Mouse (Mus musculus): ENCODE results near the gene Ngfr.
"Not testable (repeated sequence)": the region's sequence is repeated elsewhere in the genome, so short reads cannot be mapped to it uniquely, and the experiment has no call there.

Gene Ngfr

DNA sequence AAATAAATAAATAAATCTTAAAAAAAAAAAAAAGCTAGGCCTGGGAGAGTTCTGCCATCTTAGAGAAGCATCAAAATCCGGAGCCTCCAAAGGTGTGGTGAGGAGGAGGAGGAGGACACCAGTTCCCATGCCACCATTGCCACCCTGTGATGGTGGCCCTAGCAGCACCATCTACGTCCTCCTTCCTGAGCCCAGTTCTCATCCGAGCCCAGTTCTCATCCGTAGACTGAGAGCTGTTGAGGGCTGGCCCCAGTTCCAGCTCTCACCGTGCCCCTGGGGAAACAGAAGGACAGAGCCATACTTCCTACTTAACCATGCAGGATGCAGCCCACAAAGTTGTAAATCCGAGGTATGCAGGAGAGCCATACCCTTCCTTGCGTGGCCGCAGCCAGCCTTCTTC, 22.4 kb upstream of the Ngfr start:
- H3K36me3 ChIP-seq (ENCODE audit: control insufficient read depth, insufficient read depth, low read length, poor library complexity, severe bottlenecking): no peaks in the 10 kb centered on the region
- no peak for DNase-seq (ENCODE audit: low read depth, low spot score)

GRCm38 (mm10) chr11:95607286-95607685, 19.8 kb upstream of the Ngfr start:
- H3K36me3 ChIP-seq (ENCODE audit: control insufficient read depth, insufficient read depth, low read length, poor library complexity, severe bottlenecking); DNase-seq (ENCODE audit: low read depth, low spot score); H3K27me3 ChIP-seq (ENCODE audit: control insufficient read depth, insufficient read depth, low read length, poor library complexity, severe bottlenecking): not testable (repeated sequence)

More for the DNA sequence above, 22.4 kb upstream of the Ngfr start:
- H3K27me3 ChIP-seq (ENCODE audit: control insufficient read depth, insufficient read depth, low read length, poor library complexity, severe bottlenecking): no peaks in the 10 kb centered on the region

GRCm38 (mm10) chr11:95598214-95599062, 10.9 kb upstream of the Ngfr start:
- Histone ChIP-seq H3K36me3 (ENCODE audit: control insufficient read depth, insufficient read depth, low read length, poor library complexity, severe bottlenecking) (no peaks in the 10 kb centered on the region), H3K27me3 (ENCODE audit: control insufficient read depth, insufficient read depth, low read length, poor library complexity, severe bottlenecking) (no peaks in the 10 kb centered on the region)
- no peak for DNase-seq (ENCODE audit: low read depth, low spot score)

- H3K27me3 ChIP-seq (ENCODE audit: control insufficient read depth, insufficient read depth, low read length, poor library complexity, severe bottlenecking): no peaks in the 10 kb centered on the region
- no peaks in the 10 kb centered on the region for H3K36me3 ChIP-seq (ENCODE audit: control insufficient read depth, insufficient read depth, low read length, poor library complexity, severe bottlenecking)
- DNase-seq (ENCODE audit: low read depth, low spot score): no peak
Observed at GRCm38 (mm10) chr11:95597741-95598140, 10.2 kb upstream of the Ngfr start.

GRCm38 (mm10) chr11:95596704-95597103, 9.2 kb upstream of the Ngfr start:
- no peak for DNase-seq (ENCODE audit: low read depth, low spot score)
- Histone ChIP-seq H3K27me3 (ENCODE audit: control insufficient read depth, insufficient read depth, low read length, poor library complexity, severe bottlenecking) (no peaks in the 10 kb centered on the region), H3K36me3 (ENCODE audit: control insufficient read depth, insufficient read depth, low read length, poor library complexity, severe bottlenecking) (no peaks in the 10 kb centered on the region)

DNA sequence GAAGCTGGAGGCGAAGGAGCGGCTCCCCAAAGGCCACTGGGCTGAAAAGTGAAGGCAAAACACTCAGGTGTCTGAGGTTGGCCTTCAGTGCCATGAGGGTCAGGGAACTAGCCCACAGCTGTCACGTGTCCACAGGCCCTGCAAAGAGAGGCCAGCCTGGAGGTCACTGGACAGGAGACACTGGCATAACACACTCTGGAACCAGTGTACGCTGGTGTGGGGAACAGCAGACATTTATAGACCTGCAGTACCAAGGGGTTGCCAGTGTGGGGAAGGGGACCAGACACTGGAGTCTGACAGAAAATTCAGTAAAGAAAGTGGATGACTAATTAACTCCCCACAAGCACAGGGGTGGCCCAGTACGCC, 8.6 kb upstream of the Ngfr start:
- H3K27me3 ChIP-seq (ENCODE audit: control insufficient read depth, insufficient read depth, low read length, poor library complexity, severe bottlenecking): no peaks in the 10 kb centered on the region
- no peaks in the 10 kb centered on the region for H3K36me3 ChIP-seq (ENCODE audit: control insufficient read depth, insufficient read depth, low read length, poor library complexity, severe bottlenecking)
- DNase-seq (ENCODE audit: low read depth, low spot score): no peak

GRCm38 (mm10) chr11:95595438-95596149, 8.1 kb upstream of the Ngfr start:
- no peak for DNase-seq (ENCODE audit: low read depth, low spot score)
- Histone ChIP-seq H3K36me3 (ENCODE audit: control insufficient read depth, insufficient read depth, low read length, poor library complexity, severe bottlenecking) (no peaks in the 10 kb centered on the region), H3K27me3 (ENCODE audit: control insufficient read depth, insufficient read depth, low read length, poor library complexity, severe bottlenecking) (no peaks in the 10 kb centered on the region)

- H3K27me3 ChIP-seq (ENCODE audit: control insufficient read depth, insufficient read depth, low read length, poor library complexity, severe bottlenecking): no peaks in the 10 kb centered on the region
- no peaks in the 10 kb centered on the region for H3K36me3 ChIP-seq (ENCODE audit: control insufficient read depth, insufficient read depth, low read length, poor library complexity, severe bottlenecking)
- DNase-seq (ENCODE audit: low read depth, low spot score): no peak
Observed at GRCm38 (mm10) chr11:95594686-95595212, 7.2 kb upstream of the Ngfr start.

GRCm38 (mm10) chr11:95593501-95593900, 6.0 kb upstream of the Ngfr start:
- H3K36me3 ChIP-seq (ENCODE audit: control insufficient read depth, insufficient read depth, low read length, poor library complexity, severe bottlenecking): no peaks in the 10 kb centered on the region
- no peak for DNase-seq (ENCODE audit: low read depth, low spot score)
- no peaks in the 10 kb centered on the region for H3K27me3 ChIP-seq (ENCODE audit: control insufficient read depth, insufficient read depth, low read length, poor library complexity, severe bottlenecking)

DNA sequence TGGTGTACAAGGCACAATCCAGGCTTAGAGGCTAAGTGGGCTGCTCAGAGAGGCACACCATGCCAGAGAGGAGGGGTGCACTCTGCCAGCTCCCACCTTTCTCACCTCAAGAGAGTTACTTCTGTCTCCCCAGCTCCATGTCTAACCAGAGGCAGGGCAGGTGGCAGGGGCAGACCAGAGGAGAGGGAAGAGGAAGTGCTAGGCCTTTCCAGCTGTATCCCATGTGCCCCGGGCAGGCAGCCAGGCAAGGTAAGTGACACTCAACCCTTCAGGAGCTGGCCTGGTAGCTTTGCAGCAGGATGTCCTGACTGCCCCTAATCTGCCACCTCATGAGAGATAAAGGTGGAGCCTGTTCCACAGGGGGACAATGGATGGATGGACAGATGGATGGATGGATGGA, 5.2 kb upstream of the Ngfr start:
- no peak for DNase-seq (ENCODE audit: low read depth, low spot score)
- H3K27me3 ChIP-seq (ENCODE audit: control insufficient read depth, insufficient read depth, low read length, poor library complexity, severe bottlenecking): no peaks in the 10 kb centered on the region
- H3K36me3 ChIP-seq (ENCODE audit: control insufficient read depth, insufficient read depth, low read length, poor library complexity, severe bottlenecking): no peaks in the 10 kb centered on the region

- Histone ChIP-seq H3K27me3 (ENCODE audit: control insufficient read depth, insufficient read depth, low read length, poor library complexity, severe bottlenecking) (no peaks in the 10 kb centered on the region), H3K36me3 (ENCODE audit: control insufficient read depth, insufficient read depth, low read length, poor library complexity, severe bottlenecking) (no peaks in the 10 kb centered on the region)
- DNase-seq (ENCODE audit: low read depth, low spot score): no peak
Observed at GRCm38 (mm10) chr11:95589195-95589594, 1.7 kb upstream of the Ngfr start.

DNA sequence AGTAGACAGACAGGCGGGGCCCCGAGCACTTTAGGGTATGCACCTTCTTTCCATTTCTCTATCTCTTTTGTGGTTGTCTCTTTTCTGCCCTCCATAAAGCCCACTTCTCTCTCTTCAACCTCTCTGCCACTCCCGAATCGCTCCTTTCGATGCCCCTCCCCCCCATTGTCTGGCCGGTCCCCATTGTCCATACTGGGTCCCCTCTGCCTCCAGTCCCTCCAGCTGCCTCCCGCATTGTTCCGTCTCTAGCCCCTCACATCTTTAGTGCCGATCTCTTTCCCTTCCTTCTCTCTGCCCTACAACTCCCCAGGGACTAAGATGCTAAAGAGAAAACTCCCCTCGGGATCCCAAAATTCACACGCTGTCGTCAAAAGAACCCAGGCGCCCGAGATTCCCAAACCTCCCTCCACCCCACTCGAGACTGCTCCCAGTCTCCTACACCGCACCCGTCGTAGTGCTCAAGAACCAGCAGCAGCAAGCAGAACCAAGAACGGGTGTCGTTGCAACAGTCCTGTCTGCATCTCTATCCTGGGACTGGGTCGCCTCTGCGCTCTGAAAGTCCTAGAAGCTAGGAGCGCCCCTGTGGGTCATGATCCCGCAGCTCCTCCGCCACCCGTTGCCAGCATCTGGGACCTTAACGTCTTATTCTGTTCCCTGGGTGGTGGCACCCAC, 648 bp downstream of the Ngfr start:
- no peaks in the 10 kb centered on the region for H3K36me3 ChIP-seq (ENCODE audit: control insufficient read depth, insufficient read depth, low read length, poor library complexity, severe bottlenecking)
- no peak for DNase-seq (ENCODE audit: low read depth, low spot score)
- no peaks in the 10 kb centered on the region for H3K27me3 ChIP-seq (ENCODE audit: control insufficient read depth, insufficient read depth, low read length, poor library complexity, severe bottlenecking)

GRCm38 (mm10) chr11:95586184-95586583, 1.4 kb downstream of the Ngfr start:
- DNase-seq (ENCODE audit: low read depth, low spot score): peak; percentile 87
- no peaks in the 10 kb centered on the region for H3K27me3 ChIP-seq (ENCODE audit: control insufficient read depth, insufficient read depth, low read length, poor library complexity, severe bottlenecking)
- no peaks in the 10 kb centered on the region for H3K36me3 ChIP-seq (ENCODE audit: control insufficient read depth, insufficient read depth, low read length, poor library complexity, severe bottlenecking)

DNA sequence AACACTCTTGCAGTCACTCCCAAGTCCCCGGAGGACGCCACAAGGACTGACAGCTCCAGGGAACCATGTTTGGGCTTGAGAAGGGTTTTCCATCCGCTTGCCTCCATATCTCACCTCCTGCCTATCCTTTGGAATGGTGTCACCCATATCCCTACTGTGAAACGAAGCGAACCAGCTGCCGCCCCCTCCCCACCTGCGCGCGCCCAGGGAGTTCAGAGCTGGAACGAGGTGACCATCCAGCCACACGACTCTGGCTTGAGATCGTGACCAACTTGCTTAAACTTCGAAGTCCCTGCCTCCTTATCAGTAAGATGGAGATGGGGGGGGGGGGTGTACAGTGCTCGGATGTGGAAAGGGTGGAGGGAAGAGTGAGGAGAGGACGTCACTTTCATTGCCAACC, 1.9 kb downstream of the Ngfr start:
- no peak for DNase-seq (ENCODE audit: low read depth, low spot score)
- no peaks in the 10 kb centered on the region for H3K36me3 ChIP-seq (ENCODE audit: control insufficient read depth, insufficient read depth, low read length, poor library complexity, severe bottlenecking)
- H3K27me3 ChIP-seq (ENCODE audit: control insufficient read depth, insufficient read depth, low read length, poor library complexity, severe bottlenecking): no peaks in the 10 kb centered on the region

GRCm38 (mm10) chr11:95585281-95585680, 2.3 kb downstream of the Ngfr start:
- DNase-seq (ENCODE audit: low read depth, low spot score): peak; percentile 19
- H3K27me3 ChIP-seq (ENCODE audit: control insufficient read depth, insufficient read depth, low read length, poor library complexity, severe bottlenecking): no peaks in the 10 kb centered on the region
- no peaks in the 10 kb centered on the region for H3K36me3 ChIP-seq (ENCODE audit: control insufficient read depth, insufficient read depth, low read length, poor library complexity, severe bottlenecking)
